Mouse (Mus musculus): Measurements from ENCODE around the gene Spaca7. TPM values are rescaled to one million over a fixed set of nuclear protein-coding genes. Genes with fewer than 3 reads are reported as not detected.

The Spaca7 gene
- polyA plus RNA-seq (2012; rRNA removed): not detected in 2 replicates

GRCm38 (mm10) chr8:12572814-12573534, at the start of gene Spaca7:
Gene Spaca7 (plus strand): TSS chr8:12573029.

Other genes starting within 250 kb of the Spaca7 start
- gene Sox1, start 177.7 kb upstream of the Spaca7 start, polyA plus RNA-seq (2012; rRNA removed): 13.1 and 28.7 TPM in 2 replicates
- 68.2 and 72.9 TPM in 2 replicates for gene Tubgcp3, start 99.2 kb downstream of the Spaca7 start, polyA plus RNA-seq (2012; rRNA removed)
- 37.5 and 51.0 TPM in 2 replicates for gene Atp11a, start 184.0 kb downstream of the Spaca7 start, polyA plus RNA-seq (2012; rRNA removed)